Mouse (Mus musculus) megakaryocyte, embryonic 14.5 days (primary cell): ENCODE measurements at regions not wholly inside any gene's neighbourhood (a gene's known extent, or its start where the extent isn't known, plus 50 kb on each side); places are given as distances from the start of the nearest gene placed in this dataset.

ENCODE experiments used
- FLI1 ChIP-seq: IDR thresholded peaks from 2 replicates; pipeline ENCODE4 v1.6.1; 2012; ENCODE audit warnings: low read length, inconsistent platforms, mixed read lengths
- GATA1 ChIP-seq: IDR thresholded peaks from 3 replicates; pipeline ENCODE4 v1.6.1; 2012; ENCODE audit warnings: mixed read lengths, low read length, inconsistent platforms, borderline replicate concordance

DNA sequence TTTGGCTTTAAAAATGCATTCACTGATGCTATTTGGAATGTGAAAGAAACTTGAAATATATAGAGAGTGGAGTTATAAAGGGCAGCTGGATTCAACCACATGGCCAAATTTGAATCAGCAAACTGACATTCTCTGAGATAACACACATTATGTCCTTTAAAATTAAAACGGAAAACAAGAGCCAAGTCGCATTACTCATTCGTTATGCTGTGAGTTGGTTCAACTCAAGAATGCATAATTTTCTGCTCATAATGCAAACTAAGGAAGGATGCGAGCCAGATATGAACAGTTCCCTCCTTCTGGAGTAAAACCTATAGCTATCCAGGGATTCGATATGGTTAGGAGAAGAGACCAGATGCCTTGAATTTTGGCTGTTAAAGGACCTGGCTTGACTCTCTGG, 239.8 kb upstream of the G2e3 start:
- no peak for TF ChIP-seq GATA1
- TF ChIP-seq FLI1 = no peak
